Mouse (Mus musculus) bone marrow macrophage, adult 2 months (primary cell): ENCODE results near the gene Umod.

Experiments
- CTCF ChIP-seq: IDR thresholded peaks from 2 replicates; pipeline ENCODE4 v1.5.1; 2012; ENCODE audit warnings: low read depth, mild to moderate bottlenecking, low read length, moderate library complexity
- POLR2A ChIP-seq: IDR thresholded peaks from 2 replicates; pipeline ENCODE4 v1.6.1; 2012; ENCODE audit warnings: mild to moderate bottlenecking, low read depth, low read length, borderline replicate concordance

DNA sequence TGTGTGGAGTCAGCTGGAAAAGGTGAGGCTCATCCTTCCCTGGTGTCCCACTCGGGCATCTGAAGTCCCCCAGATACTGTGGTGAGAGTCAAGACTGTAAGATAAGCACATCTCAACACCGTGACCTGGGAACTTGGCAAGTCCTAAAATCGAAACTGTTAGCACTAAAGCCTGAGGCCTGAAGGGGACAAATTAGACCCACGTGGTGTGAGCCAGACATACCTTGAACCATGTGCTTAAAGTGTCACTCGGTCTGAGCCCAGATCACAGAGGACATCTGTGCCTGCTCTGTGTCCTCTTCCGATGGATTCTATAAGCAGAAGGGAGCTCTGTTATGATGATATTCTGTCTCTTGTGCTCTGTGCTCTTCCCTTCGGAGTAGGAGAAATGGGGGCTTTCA is 49.5 kb upstream of the Umod start:
- no peak for TF ChIP-seq CTCF
- TF ChIP-seq POLR2A: no peak
